Mouse (Mus musculus): ENCODE data around the gene Tpcn1.
A peak's percentile ranks its signal among the peaks of the same experiment; 100 is the strongest.
"Not testable (repeated sequence)": the region's sequence is repeated elsewhere in the genome, so short reads cannot be mapped to it uniquely, and the experiment has no call there.

The Tpcn1 gene

GRCm38 (mm10) chr5:120511643-120512220 lies 76.7 kb downstream of the Tpcn1 start:
- peak; percentile 49 for DNase-seq (ENCODE audit: low read depth)

- peak; percentile 97 for DNase-seq (ENCODE audit: low read depth)
These were observed 77.4 kb downstream of the Tpcn1 start, which contains the start of gene Slc8b1 for GRCm38 (mm10) chr5:120510982-120511642. TSS of gene Slc8b1 (plus strand) at chr5:120511168.

DNA sequence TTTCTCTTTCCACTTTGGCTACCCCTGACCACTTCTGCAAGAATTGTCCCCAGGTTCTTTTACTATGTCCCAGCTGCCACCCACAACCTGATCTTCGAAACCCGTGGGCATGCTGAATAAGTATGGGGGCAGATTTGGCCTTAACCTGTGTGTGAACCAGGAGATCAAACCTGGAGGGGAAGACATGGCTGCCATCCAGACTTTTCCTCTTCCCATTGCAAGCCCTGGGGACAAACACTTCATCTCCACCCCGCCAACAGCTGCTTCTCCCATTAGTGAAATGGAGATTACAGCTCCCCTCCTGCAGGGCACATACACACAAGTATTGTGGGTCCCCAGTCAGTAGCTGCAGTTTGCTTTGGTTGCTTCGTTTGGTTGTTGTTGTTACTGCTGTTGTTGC lies 81.2 kb downstream of the Tpcn1 start:
- DNase-seq (ENCODE audit: low read depth), result no peak

GRCm38 (mm10) chr5:120506490-120506889 lies 82.0 kb downstream of the Tpcn1 start:
- no peak for DNase-seq (ENCODE audit: low read depth)

DNA sequence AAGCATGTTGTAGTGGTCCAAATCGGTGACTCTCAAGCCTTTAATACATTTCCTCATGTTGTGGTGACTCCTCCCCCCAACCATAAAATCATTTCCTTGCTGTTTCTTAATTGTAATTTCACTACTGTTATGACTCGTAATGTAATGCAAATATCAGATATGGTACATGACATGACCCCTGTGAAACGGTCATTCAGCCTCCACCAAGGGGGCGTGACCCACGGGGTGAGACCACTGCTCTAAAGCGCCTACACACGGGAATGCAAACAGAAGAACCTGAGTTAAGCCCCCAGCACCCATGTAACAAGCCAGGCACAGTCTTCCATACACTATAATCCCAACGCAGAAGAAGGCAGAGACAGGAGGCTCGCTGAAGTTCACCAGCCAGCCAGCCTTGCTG lies 82.7 kb downstream of the Tpcn1 start:
- no peak for DNase-seq (ENCODE audit: low read depth)

DNA sequence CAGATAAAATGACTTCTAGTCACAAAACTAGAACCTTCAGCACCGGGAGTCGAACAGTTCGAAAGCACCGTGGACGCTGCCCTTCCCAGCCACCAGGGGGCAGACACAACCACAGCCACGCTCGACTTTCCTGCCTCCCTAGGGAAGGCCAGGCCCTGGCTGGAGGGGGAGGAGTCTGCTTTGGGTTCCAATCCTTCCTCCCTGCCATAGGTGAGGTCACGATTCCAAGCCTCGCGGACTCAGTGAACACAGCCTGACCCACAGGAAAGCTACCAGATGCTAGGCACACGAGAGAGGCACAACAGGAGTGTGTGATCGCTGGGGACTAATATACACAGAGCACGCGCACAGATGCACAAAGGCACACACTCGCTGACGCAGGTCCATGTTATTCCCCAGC lies 83.1 kb downstream of the Tpcn1 start:
- peak; percentile 90 for DNase-seq (ENCODE audit: low read depth)

DNA sequence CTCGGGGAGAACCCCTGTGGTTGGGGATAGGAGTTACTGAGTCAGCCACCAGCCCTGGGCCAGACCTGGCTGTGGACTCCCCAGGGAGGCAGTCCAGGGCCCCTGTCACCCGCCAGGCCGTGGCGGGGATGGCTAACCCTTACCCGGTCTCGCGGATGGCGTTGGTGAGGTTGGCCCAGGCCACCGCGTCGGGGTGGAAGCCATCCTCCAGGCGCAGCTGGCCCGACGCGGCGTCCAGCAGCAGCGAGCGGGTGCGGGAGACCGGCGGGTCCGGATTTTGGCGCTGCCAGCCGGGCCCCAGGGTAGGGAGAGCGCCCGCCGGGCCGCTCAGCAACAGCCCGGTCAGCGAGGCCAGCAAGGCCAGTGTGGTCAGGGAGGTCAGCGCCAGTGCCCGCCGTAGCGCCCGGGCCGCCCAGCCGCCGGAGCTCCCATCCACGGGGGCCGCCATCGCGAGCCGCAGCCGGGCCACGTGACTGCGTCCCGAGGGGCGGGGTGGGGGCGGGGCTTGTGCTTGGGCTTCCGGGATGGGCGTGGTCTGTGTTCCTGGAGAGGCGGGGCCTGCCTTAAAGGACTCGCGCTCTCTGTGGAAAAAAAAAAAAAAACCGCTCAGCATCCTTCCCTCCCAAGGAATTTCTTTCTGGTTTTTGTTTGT lies 85.2 kb downstream of the Tpcn1 start, which contains the start of gene Plbd2:
Gene Plbd2, minus strand, starts transcription at position 482 of the 652 bp plus-strand sequence.
- peak; percentile 96 for DNase-seq (ENCODE audit: low read depth)

DNA sequence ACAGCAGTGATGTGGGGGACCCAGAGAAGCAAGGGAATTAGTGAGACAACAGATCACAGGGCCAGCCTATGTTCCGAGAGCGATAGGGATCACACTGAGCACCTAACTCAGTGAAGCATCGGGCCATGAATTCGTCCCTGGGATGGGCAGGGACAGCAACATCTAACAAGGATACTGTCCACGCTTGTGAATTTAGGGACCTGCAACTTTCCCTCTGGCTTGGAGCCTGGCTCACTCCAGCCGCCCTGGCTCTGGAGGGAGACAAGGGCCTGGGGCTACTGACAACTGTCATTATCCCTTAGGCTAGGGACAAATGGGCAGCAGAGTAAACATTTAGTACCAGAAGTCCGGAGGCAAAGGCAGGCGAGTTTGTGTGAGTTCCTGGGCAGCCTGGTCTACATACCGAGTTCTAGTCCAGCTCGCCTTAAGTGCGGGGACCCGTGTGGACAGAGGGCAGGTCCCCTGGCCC lies 85.8 kb downstream of the Tpcn1 start:
- peak; percentile 33 for DNase-seq (ENCODE audit: low read depth)

DNA sequence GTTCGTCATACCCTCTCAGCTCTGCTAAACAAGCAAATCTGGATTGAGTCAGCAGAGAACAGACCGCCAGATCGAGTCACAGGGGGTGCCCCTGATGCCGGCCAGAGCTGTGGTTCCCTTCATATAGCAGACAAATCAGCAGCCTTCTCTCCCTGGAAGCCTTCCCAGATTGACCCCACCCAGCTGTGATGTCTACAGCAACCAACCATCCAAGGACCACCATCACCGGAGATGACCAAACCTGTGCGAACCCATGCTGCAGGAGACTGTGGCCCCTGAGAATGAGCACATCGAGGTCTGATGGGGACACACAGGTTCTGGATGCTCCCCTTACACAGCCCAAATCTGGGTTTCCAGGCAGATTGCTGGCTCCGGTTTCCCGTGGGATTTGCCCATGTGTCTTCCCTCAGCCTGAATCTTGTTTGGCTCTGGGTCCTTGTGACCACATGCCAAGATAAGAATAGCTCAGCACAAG lies 86.3 kb downstream of the Tpcn1 start:
- DNase-seq (ENCODE audit: low read depth), result peak; percentile 80

GRCm38 (mm10) chr5:120500609-120501008 lies 87.9 kb downstream of the Tpcn1 start:
- not testable (repeated sequence) for DNase-seq (ENCODE audit: low read depth)

- no peak for DNase-seq (ENCODE audit: low read depth)
These were observed 89.3 kb downstream of the Tpcn1 start for GRCm38 (mm10) chr5:120499202-120499601.

- DNase-seq (ENCODE audit: low read depth), result no peak
These were observed 91.4 kb downstream of the Tpcn1 start for GRCm38 (mm10) chr5:120497071-120497470.

GRCm38 (mm10) chr5:120495703-120496226 lies 92.7 kb downstream of the Tpcn1 start:
- DNase-seq (ENCODE audit: low read depth), result no peak

DNA sequence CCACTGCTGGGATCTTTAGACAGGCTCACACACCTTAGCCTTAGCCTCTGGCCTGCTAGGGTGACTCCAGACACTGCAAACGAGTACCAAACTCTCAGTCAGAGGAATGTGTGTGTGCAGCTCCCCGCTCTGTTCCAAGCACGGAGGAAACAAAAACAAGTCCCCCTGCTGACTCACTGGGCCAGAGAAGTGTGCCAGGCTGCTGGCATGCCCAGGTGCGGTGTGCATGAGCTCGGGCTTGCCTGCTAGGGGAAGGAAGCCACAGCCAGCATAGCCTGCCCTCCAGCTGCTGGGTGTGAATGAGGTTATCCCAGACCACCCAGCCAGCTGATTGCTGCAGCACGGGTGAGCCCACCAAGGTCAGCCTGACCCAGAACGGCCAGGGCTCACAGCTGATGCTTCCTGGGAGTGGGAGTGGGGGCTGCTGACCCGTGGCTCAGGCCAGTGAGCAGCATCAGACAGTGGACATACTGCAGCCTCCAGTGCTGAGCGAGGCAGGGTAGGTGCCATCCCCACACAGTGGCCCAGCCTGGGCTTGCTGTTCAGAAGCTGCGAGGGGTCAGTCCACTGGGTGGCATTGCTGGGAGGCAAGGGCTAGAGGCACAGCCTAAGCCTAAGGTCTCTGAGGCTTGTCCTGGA lies 93.3 kb downstream of the Tpcn1 start:
- DNase-seq (ENCODE audit: low read depth), result no peak

- no peak for DNase-seq (ENCODE audit: low read depth)
These were observed 94.5 kb downstream of the Tpcn1 start for GRCm38 (mm10) chr5:120493873-120494395.

DNA sequence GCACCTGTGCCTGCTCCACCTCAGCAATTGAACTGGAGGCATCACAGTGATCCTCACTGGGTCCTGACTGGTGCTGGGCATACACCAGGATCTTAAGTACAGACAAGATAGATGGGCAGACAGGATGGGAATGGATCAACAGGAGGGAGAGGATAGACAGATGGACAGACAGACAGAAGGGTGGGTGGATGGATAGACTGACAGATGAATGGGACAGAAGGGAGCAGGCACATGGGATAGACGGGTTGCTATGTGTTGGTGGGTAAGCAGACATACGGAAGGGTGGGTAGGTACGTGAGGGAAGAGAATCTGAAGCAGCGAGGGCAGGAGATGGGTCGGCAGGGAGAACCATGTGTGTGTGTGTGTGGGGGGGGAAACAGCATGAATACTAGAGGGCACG lies 95.0 kb downstream of the Tpcn1 start:
- no peak for DNase-seq (ENCODE audit: low read depth)

- DNase-seq (ENCODE audit: low read depth), result no peak
These were observed 96.0 kb downstream of the Tpcn1 start for GRCm38 (mm10) chr5:120492437-120492836.

DNA sequence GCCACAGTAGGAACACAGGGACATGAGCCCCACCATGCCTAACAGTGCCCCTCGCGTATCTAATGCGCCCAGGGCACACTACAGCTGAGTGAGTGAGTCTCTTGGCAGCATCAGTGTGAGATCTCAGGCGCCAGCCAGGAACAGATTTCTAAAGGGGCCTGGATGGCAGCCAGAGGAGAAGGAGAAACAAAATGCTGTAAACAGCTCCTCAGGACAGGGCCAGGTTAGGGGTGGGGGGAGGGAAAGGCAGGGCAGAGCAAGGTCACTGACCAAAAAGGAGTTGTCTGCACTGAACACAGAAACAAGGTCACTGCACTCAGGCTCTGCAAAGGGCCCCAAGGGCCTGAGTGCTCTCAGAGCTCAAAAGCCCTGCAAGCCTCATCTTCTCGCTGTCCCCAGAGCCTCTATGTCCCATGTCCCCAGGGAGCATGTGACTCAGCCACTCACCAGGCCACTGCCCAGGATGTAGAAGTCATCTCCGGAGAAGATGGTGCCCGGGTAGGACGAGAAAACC lies 97.7 kb downstream of the Tpcn1 start:
- peak; percentile 47 for DNase-seq (ENCODE audit: low read depth)

GRCm38 (mm10) chr5:120487844-120488243 lies 100.6 kb downstream of the Tpcn1 start:
- DNase-seq (ENCODE audit: low read depth), result no peak

Data from NIH3T3 (cell line).